Mouse (Mus musculus) MEL (cell line): ENCODE measurements around the gene Gpr137.

Experiments used
- CHD1 ChIP-seq: IDR thresholded peaks from 2 replicates; pipeline ENCODE4 v1.6.1; 2012; ENCODE audit warnings: low read depth, mild to moderate bottlenecking, inconsistent platforms, low read length, improper control_type of control experiment
- CTCF ChIP-seq, 3 experiments: IDR thresholded peaks in 2 of 3; conservative IDR thresholded peaks in 1 of 3; 2 replicates each; pipeline ENCODE4 v1.5.1; 2011 to 2012; ENCODE audit warnings: low read length in 3 of 3, low read depth in 2 of 3, mild to moderate bottlenecking in 2 of 3, improper control_type of control experiment in 1 of 3, inconsistent platforms in 1 of 3, mixed read lengths in 1 of 3, moderate library complexity in 1 of 3; ENCODE audit not compliant: control insufficient read depth in 1 of 3, insufficient read depth in 1 of 3, poor library complexity in 1 of 3, severe bottlenecking in 1 of 3
- E2F4 ChIP-seq: IDR thresholded peaks from 2 replicates; pipeline ENCODE4 v1.6.1; 2011; ENCODE audit warnings: low read depth, low read length, improper control_type of control experiment, borderline replicate concordance
- ETS1 ChIP-seq: IDR thresholded peaks from 2 replicates; pipeline ENCODE4 v1.6.1; 2012; ENCODE audit warnings: low read depth, mild to moderate bottlenecking, inconsistent platforms, low read length, improper control_type of control experiment, moderate library complexity
- GATA1 ChIP-seq: IDR thresholded peaks from 2 replicates; pipeline ENCODE4 v1.6.1; 2011; ENCODE audit warnings: low read depth, low read length, improper control_type of control experiment
- MAX ChIP-seq: IDR thresholded peaks from 2 replicates; pipeline ENCODE4 v1.6.1; 2011; ENCODE audit warnings: low read length, improper control_type of control experiment
- MXI1 ChIP-seq: IDR thresholded peaks from 2 replicates; pipeline ENCODE4 v1.6.1; 2011; ENCODE audit warnings: mild to moderate bottlenecking, low read depth, low read length, improper control_type of control experiment
- POLR2A ChIP-seq, 2 experiments: IDR thresholded peaks; 2 replicates each; pipeline ENCODE4 v1.6.1; 2011 to 2012; ENCODE audit warnings: low read length in 2 of 2, mild to moderate bottlenecking in 2 of 2, control low read depth in 1 of 2, improper control_type of control experiment in 1 of 2, low read depth in 1 of 2, moderate library complexity in 1 of 2; ENCODE audit not compliant: control insufficient read depth in 1 of 2, insufficient read depth in 1 of 2, poor library complexity in 1 of 2
- POLR2AphosphoS2 ChIP-seq: IDR thresholded peaks from 2 replicates; pipeline ENCODE4 v1.6.1; 2011; ENCODE audit warnings: low read length, improper control_type of control experiment
- TAL1 ChIP-seq: IDR thresholded peaks from 2 replicates; pipeline ENCODE4 v1.6.1; 2012; ENCODE audit warnings: mild to moderate bottlenecking, inconsistent platforms, low read length, moderate library complexity, mixed read lengths
- TBP ChIP-seq: IDR thresholded peaks from 2 replicates; pipeline ENCODE4 v1.8.0; 2011; ENCODE audit warnings: low read depth, low read length, improper control_type of control experiment
- TCF12 ChIP-seq: IDR thresholded peaks from 2 replicates; pipeline ENCODE4 v1.6.1; 2014; ENCODE audit warnings: low read depth, mild to moderate bottlenecking, inconsistent platforms, low read length, improper control_type of control experiment, moderate library complexity
- USF1 ChIP-seq: IDR thresholded peaks from 2 replicates; pipeline ENCODE4 v1.6.1; 2014; ENCODE audit warnings: low read depth, mild to moderate bottlenecking, inconsistent platforms, low read length, improper control_type of control experiment, moderate library complexity
- USF2 ChIP-seq, 2 experiments: IDR thresholded peaks; 2 replicates each; pipeline ENCODE4 v1.6.1; 2011 to 2012; ENCODE audit warnings: improper control_type of control experiment in 2 of 2, low read length in 2 of 2, borderline replicate concordance in 1 of 2, inconsistent platforms in 1 of 2, low read depth in 1 of 2, mild to moderate bottlenecking in 1 of 2; ENCODE audit not compliant: insufficient read depth in 1 of 2

DNA sequence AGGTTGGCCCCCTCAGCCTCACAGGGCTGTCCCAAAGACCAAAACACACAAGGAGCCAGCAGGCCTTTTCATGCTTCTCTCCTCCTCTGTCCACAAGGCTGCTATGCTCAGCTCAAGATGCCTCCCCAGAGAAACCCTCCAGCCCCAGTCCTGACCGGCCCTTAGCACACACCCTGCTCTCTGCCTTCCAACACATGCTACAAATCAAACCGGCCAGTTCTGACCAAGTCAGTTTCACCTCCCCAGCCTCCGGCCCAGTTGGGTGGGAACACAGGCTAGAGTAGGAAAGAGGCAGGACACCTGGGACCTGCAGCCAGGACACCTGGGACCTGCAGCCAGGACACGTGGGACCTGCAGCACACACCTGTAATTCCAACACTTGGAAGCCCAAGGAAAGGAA lies 25.8 kb downstream of the Gpr137 start:
- no peak for TF ChIP-seq TAL1
- TF ChIP-seq USF2 (IDR thresholded peaks at IDR 0.05; ENCODE audit: borderline replicate concordance in 1 of 2, insufficient read depth in 1 of 2, low read depth in 1 of 2, low read length in 2 of 2): no peak
- TF ChIP-seq TBP: no peak
- TF ChIP-seq CTCF (IDR thresholded peaks at IDR 0.05 in 2 of 3, conservative IDR thresholded peaks at IDR 0.05 in 1 of 3; ENCODE audit: control insufficient read depth in 1 of 3, insufficient read depth in 1 of 3, low read depth in 2 of 3, low read length in 3 of 3, poor library complexity in 1 of 3, severe bottlenecking in 1 of 3): no peak
- TF ChIP-seq MAX: no peak
- no peak for TF ChIP-seq POLR2A (IDR thresholded peaks at IDR 0.05; ENCODE audit: control insufficient read depth in 1 of 2, insufficient read depth in 1 of 2, low read depth in 1 of 2, low read length in 2 of 2, poor library complexity in 1 of 2)
- TF ChIP-seq E2F4: no peak
- no peak for TF ChIP-seq CHD1
- TF ChIP-seq ETS1: no peak
- TF ChIP-seq TCF12: no peak
- TF ChIP-seq MXI1: no peak
- no peak for TF ChIP-seq POLR2AphosphoS2
- TF ChIP-seq GATA1: no peak
- TF ChIP-seq USF1: no peak
